In the genomic region with DNA sequence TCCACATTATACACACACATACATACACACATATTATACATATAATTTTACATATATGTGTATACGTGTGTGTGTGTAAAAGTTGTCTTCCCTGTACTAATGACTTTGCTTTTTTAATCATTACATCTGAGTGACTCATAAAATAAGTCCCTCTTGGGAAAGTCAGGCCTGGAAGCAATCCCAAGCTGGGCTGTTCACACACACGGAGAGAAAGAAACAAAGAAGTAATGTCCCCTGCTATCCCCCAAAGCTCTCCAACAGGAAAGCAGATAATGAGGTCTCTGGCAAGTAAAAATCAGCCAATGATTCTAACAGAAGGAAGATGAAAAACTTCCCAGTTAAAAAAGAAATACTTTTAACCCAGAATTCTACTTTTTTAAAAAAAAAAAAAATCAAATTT, we compare ENCODE assay signal across 16 mouse cellular contexts.
A peak's percentile ranks its signal among the peaks of the same experiment; 100 is the strongest.
DNase-seq lines count a peak whose midpoint lies in the region; ATAC-seq lines count a peak whose summit lies in the region.
"Had no signal": no experiment of that assay in that cellular context is flagged by ENCODE, and none has a peak within 500 bp of the region (broad histone marks: within the 10 kb centered on the region; RNA-seq: fewer than 3 reads in every experiment).

No protein-coding gene starts in this region.

- peak overlapping the region; percentile 50; the same call in 1 of the 2 replicates for H3K27ac ChIP-seq in limb, embryonic 12.5 days
- H3K27ac ChIP-seq in limb, embryonic 10.5 days = no peak overlapping the region
- H3K27ac ChIP-seq in hindbrain, embryonic 11.5 days (ENCODE audit: low read depth, low read length) = no peak overlapping the region
- H3K27ac ChIP-seq: liver, embryonic 15.5 days; midbrain, embryonic 13.5 days had no signal

- peaks cover 15% of the 10 kb centered on the region for H3K4me1 ChIP-seq in limb, embryonic 12.5 days (replicated peaks)
- H3K4me1 ChIP-seq in limb, embryonic 10.5 days = peaks cover 10% of the 10 kb centered on the region
- H3K4me1 ChIP-seq in hindbrain, embryonic 11.5 days (replicated peaks; ENCODE audit: control insufficient read depth, insufficient read depth, low read length) = no peaks in the 10 kb centered on the region
- H3K4me1 ChIP-seq: hindbrain, embryonic 15.5 days; liver, embryonic 15.5 days had no signal

- no peaks in the 10 kb centered on the region for H3K9me3 ChIP-seq in limb, embryonic 12.5 days
- H3K9me3 ChIP-seq in limb, embryonic 10.5 days (replicated peaks) = no peaks in the 10 kb centered on the region
- H3K9me3 ChIP-seq in hindbrain, embryonic 11.5 days (ENCODE audit: control insufficient read depth, low read length) = no peaks in the 10 kb centered on the region
- H3K9me3 ChIP-seq: hindbrain, embryonic 15.5 days; liver, embryonic 15.5 days; midbrain, embryonic 13.5 days had no signal

- H3K4me3 ChIP-seq in limb, embryonic 12.5 days (replicated peaks) = no peak overlapping the region
- H3K4me3 ChIP-seq in limb, embryonic 10.5 days = no peak overlapping the region
- no peak overlapping the region for H3K4me3 ChIP-seq in hindbrain, embryonic 11.5 days (ENCODE audit: low read depth, low read length)
- H3K4me3 ChIP-seq: hindbrain, embryonic 15.5 days; liver, embryonic 15.5 days; midbrain, embryonic 13.5 days had no signal

- 43% methylated on average over 2 of the region's 2 CpGs for WGBS in limb, embryonic 12.5 days
- WGBS in limb, embryonic 10.5 days = 62% methylated on average over 2 of the region's 2 CpGs
- WGBS in hindbrain, embryonic 11.5 days = 48% methylated on average over 2 of the region's 2 CpGs

- H3K36me3 ChIP-seq in limb, embryonic 12.5 days = no peaks in the 10 kb centered on the region
- H3K36me3 ChIP-seq in limb, embryonic 10.5 days = no peaks in the 10 kb centered on the region
- H3K36me3 ChIP-seq in hindbrain, embryonic 11.5 days (ENCODE audit: control insufficient read depth, insufficient read depth, low read length) = no peaks in the 10 kb centered on the region
- H3K36me3 ChIP-seq: hindbrain, embryonic 15.5 days; liver, embryonic 15.5 days; midbrain, embryonic 13.5 days had no signal

- H3K27me3 ChIP-seq in limb, embryonic 12.5 days = no peaks in the 10 kb centered on the region
- no peaks in the 10 kb centered on the region for H3K27me3 ChIP-seq in limb, embryonic 10.5 days (ENCODE audit: low read depth, poor library complexity, severe bottlenecking)
- H3K27me3 ChIP-seq in hindbrain, embryonic 11.5 days (ENCODE audit: control insufficient read depth, insufficient read depth, low read length) = no peaks in the 10 kb centered on the region
- H3K27me3 ChIP-seq: hindbrain, embryonic 15.5 days; liver, embryonic 15.5 days; midbrain, embryonic 13.5 days had no signal

- DNase-seq in limb, embryonic 10.5 days (ENCODE audit: low spot score) = no peak
- DNase-seq in fibroblast of lung, adult 2 months (ENCODE audit: low read depth) = peak; percentile 62
- DNase-seq in heart, adult 9 months (ENCODE audit: low spot score in 2 of 2) = peak; percentile 40 to 71
- peak; percentile 67 for DNase-seq in heart, postnatal 4 days
- no peak for DNase-seq in layer of hippocampus, adult 18-20 months (ENCODE audit: low spot score in 2 of 2)
- no peak for DNase-seq in frontal cortex, postnatal 10 days (ENCODE audit: low spot score in 2 of 2)
- no peak for DNase-seq in hindbrain, embryonic 11.5 days (ENCODE audit: low spot score)
- DNase-seq: cerebellum, adult 18-20 months; embryo, embryonic 11 days; kidney, adult 8-10 months; lung, postnatal 4 days; thymus, adult 2 months had no signal

- H3K9ac ChIP-seq in limb, embryonic 12.5 days (replicated peaks) = no peak overlapping the region
- no peak overlapping the region for H3K9ac ChIP-seq in hindbrain, embryonic 11.5 days (ENCODE audit: low read depth, low read length)
- H3K9ac ChIP-seq: hindbrain, embryonic 15.5 days; liver, embryonic 15.5 days; midbrain, embryonic 13.5 days had no signal

- H3K4me2 ChIP-seq in limb, embryonic 12.5 days = no peak overlapping the region
- no peak overlapping the region for H3K4me2 ChIP-seq in hindbrain, embryonic 11.5 days (replicated peaks; ENCODE audit: low read depth, low read length)
- H3K4me2 ChIP-seq: hindbrain, embryonic 15.5 days; liver, embryonic 15.5 days; midbrain, embryonic 13.5 days had no signal

- no peak for ATAC-seq in limb, embryonic 12.5 days (ENCODE audit: insufficient number of reproducible peaks, insufficient read depth, low FRiP score, low TSS enrichment, low read depth)
- no peak for ATAC-seq in hindbrain, embryonic 11.5 days (ENCODE audit: low FRiP score)
- ATAC-seq: midbrain, embryonic 13.5 days had no signal

Comparison
In these comparisons a context has a peak if more than half of its experiments do, and no peak if none do; other contexts are left out.
1. DNase-seq: peak in fibroblast of lung, adult 2 months (single experiment), heart, adult 9 months (2 of 2) and heart, postnatal 4 days (single experiment); none in limb, embryonic 10.5 days (single experiment), layer of hippocampus, adult 18-20 months (0 of 2), frontal cortex, postnatal 10 days (0 of 2) and hindbrain, embryonic 11.5 days (single experiment).